Mouse (Mus musculus) heart, embryonic 13.5 days (tissue): ENCODE results near the gene Inpp4b. TPM values are rescaled to one million over a fixed set of nuclear protein-coding genes. Genes with fewer than 3 reads are reported as not detected.

ENCODE experiments used
- ATAC-seq: fragments of 200-750 bp; cut with Nextera tagmentation; 2 replicates; pipeline ENCODE4 v1.8.0; 2017; ENCODE audit warnings: moderate TSS enrichment; ENCODE audit not compliant: insufficient number of reproducible peaks, low FRiP score, low TSS enrichment; ENCODE audit errors: extremely low read depth
- H3K27ac ChIP-seq: fragments of 300-500 bp; sonication (generic); replicated peaks from 2 replicates; pipeline ENCODE4 v1.5.1; 2015; ENCODE audit warnings: moderate library complexity, mild to moderate bottlenecking, inconsistent platforms
- H3K27me3 ChIP-seq: fragments of 300-500 bp; sonication (generic); replicated peaks from 2 replicates; pipeline ENCODE4 v1.6.1; 2015; ENCODE audit warnings: mild to moderate bottlenecking, inconsistent platforms
- H3K36me3 ChIP-seq: fragments of 300-500 bp; sonication (generic); 2 replicates; pipeline ENCODE4 v1.6.1; 2015; ENCODE audit warnings: mild to moderate bottlenecking, inconsistent platforms
- H3K4me1 ChIP-seq: fragments of 300-500 bp; sonication (generic); 2 replicates; pipeline ENCODE4 v1.6.1; 2015; ENCODE audit warnings: inconsistent platforms
- H3K4me2 ChIP-seq: fragments of 300-500 bp; sonication (generic); 2 replicates; pipeline ENCODE4 v1.6.1; 2015; ENCODE audit warnings: inconsistent platforms, mild to moderate bottlenecking, moderate library complexity
- H3K4me3 ChIP-seq: fragments of 300-500 bp; sonication (generic); 2 replicates; pipeline ENCODE4 v1.5.1; 2015; ENCODE audit warnings: moderate library complexity, mild to moderate bottlenecking, inconsistent platforms
- H3K9ac ChIP-seq: fragments of 300-500 bp; sonication (generic); 2 replicates; pipeline ENCODE4 v1.6.1; 2015; ENCODE audit warnings: inconsistent platforms, mild to moderate bottlenecking, moderate library complexity
- H3K9me3 ChIP-seq: fragments of 300-500 bp; sonication (generic); 2 replicates; pipeline ENCODE4 v1.6.1; 2016; ENCODE audit warnings: inconsistent platforms
- WGBS: fragments of 180-500 bp; shearing (Covaris S2); methylation state at CpG from one replicate; pipeline ENCODE4 v1.1.7; 2015; ENCODE audit warnings: mixed read lengths; 5-methylcytosine and 5-hydroxymethylcytosine counted together
- polyA plus RNA-seq: library from polyadenylated mRNA; unstranded; fragments of >200 nt; fragmentation: Nextera tagmentation; extraction: Ambion mirVana; gene quantifications from 2 replicates; pipeline ENCODE4 v1.2.1, GENCODE M21; 2015

The Inpp4b gene
- polyA plus RNA-seq, 1 experiment from 2014 or later: 9.4 TPM

- Histone ChIP-seq H3K9ac (no peak overlapping the region), H3K4me3 (no peak overlapping the region), H3K9me3 (no peaks in the 10 kb centered on the region), H3K4me1 (no peaks in the 10 kb centered on the region), H3K27me3 (no peaks in the 10 kb centered on the region), H3K27ac (no peak overlapping the region), H3K36me3 (no peaks in the 10 kb centered on the region), H3K4me2 (no peak overlapping the region)
- WGBS: 65% methylated on average over 5 of the region's 5 CpGs
- no peak for ATAC-seq
These were observed 28.3 kb downstream of the Inpp4b start for GRCm38 (mm10) chr8:81370607-81371006.

GRCm38 (mm10) chr8:81371844-81372243, 29.5 kb downstream of the Inpp4b start:
- Histone ChIP-seq H3K36me3 (no peaks in the 10 kb centered on the region), H3K4me2 (no peak overlapping the region), H3K27me3 (no peaks in the 10 kb centered on the region), H3K4me3 (no peak overlapping the region), H3K9me3 (no peaks in the 10 kb centered on the region), H3K27ac (no peak overlapping the region), H3K9ac (no peak overlapping the region), H3K4me1 (no peaks in the 10 kb centered on the region)
- ATAC-seq: no peak
- 68% methylated on average over 4 of the region's 4 CpGs for WGBS

GRCm38 (mm10) chr8:81374877-81375475, 32.6 kb downstream of the Inpp4b start:
- Histone ChIP-seq H3K4me3 (no peak overlapping the region), H3K9ac (no peak overlapping the region), H3K4me2 (no peak overlapping the region), H3K27ac (no peak overlapping the region), H3K4me1 (no peaks in the 10 kb centered on the region), H3K9me3 (no peaks in the 10 kb centered on the region), H3K27me3 (no peaks in the 10 kb centered on the region), H3K36me3 (no peaks in the 10 kb centered on the region)
- ATAC-seq: no peak
- 70% methylated on average over 4 of the region's 4 CpGs for WGBS

- Histone ChIP-seq H3K27ac (no peak overlapping the region), H3K9ac (no peak overlapping the region), H3K9me3 (no peaks in the 10 kb centered on the region), H3K4me1 (no peaks in the 10 kb centered on the region), H3K4me3 (no peak overlapping the region), H3K4me2 (no peak overlapping the region), H3K27me3 (no peaks in the 10 kb centered on the region), H3K36me3 (no peaks in the 10 kb centered on the region)
- ATAC-seq: no peak
- 80% methylated on average over 6 of the region's 6 CpGs for WGBS
These were observed 46.6 kb downstream of the Inpp4b start for GRCm38 (mm10) chr8:81388953-81389352.

- Histone ChIP-seq H3K36me3 (no peaks in the 10 kb centered on the region), H3K4me1 (no peaks in the 10 kb centered on the region), H3K9ac (no peak overlapping the region), H3K4me2 (no peak overlapping the region), H3K9me3 (no peaks in the 10 kb centered on the region), H3K27ac (no peak overlapping the region), H3K27me3 (no peaks in the 10 kb centered on the region), H3K4me3 (no peak overlapping the region)
- ATAC-seq: no peak
These were observed 56.7 kb downstream of the Inpp4b start for GRCm38 (mm10) chr8:81399071-81399470.

- no peak overlapping the region for H3K27ac ChIP-seq
- no peak overlapping the region for H3K9ac ChIP-seq
- no peak for ATAC-seq
- H3K4me1 ChIP-seq: no peaks in the 10 kb centered on the region
- H3K4me2 ChIP-seq: no peak overlapping the region
- H3K9me3 ChIP-seq: no peaks in the 10 kb centered on the region
- no peaks in the 10 kb centered on the region for H3K27me3 ChIP-seq
- H3K4me3 ChIP-seq: no peak overlapping the region
- no peaks in the 10 kb centered on the region for H3K36me3 ChIP-seq
- WGBS: 69% methylated on average over 4 of the region's 4 CpGs
These were observed 57.1 kb downstream of the Inpp4b start for GRCm38 (mm10) chr8:81399501-81399900.

- no peak overlapping the region for H3K9ac ChIP-seq
- ATAC-seq: no peak
- no peaks in the 10 kb centered on the region for H3K27me3 ChIP-seq
- 73% methylated on average over 2 of the region's 2 CpGs for WGBS
- H3K4me3 ChIP-seq: no peak overlapping the region
- H3K36me3 ChIP-seq: no peaks in the 10 kb centered on the region
- H3K4me1 ChIP-seq: no peaks in the 10 kb centered on the region
- H3K9me3 ChIP-seq: no peaks in the 10 kb centered on the region
- H3K4me2 ChIP-seq: no peak overlapping the region
- no peak overlapping the region for H3K27ac ChIP-seq
These were observed 70.4 kb downstream of the Inpp4b start for GRCm38 (mm10) chr8:81412707-81413106.

GRCm38 (mm10) chr8:81443957-81444356, 101.6 kb downstream of the Inpp4b start:
- Histone ChIP-seq H3K27me3 (no peaks in the 10 kb centered on the region), H3K9me3 (no peaks in the 10 kb centered on the region), H3K4me2 (no peak overlapping the region), H3K9ac (no peak overlapping the region), H3K36me3 (no peaks in the 10 kb centered on the region), H3K27ac (no peak overlapping the region), H3K4me1 (no peaks in the 10 kb centered on the region), H3K4me3 (no peak overlapping the region)
- ATAC-seq: no peak
- 73% methylated on average over 3 of the region's 3 CpGs for WGBS

GRCm38 (mm10) chr8:81449798-81450197, 107.4 kb downstream of the Inpp4b start:
- Histone ChIP-seq H3K4me1 (no peaks in the 10 kb centered on the region), H3K9me3 (no peaks in the 10 kb centered on the region), H3K27ac (no peak overlapping the region), H3K4me3 (no peak overlapping the region), H3K36me3 (no peaks in the 10 kb centered on the region), H3K9ac (no peak overlapping the region), H3K27me3 (no peaks in the 10 kb centered on the region), H3K4me2 (no peak overlapping the region)
- 62% methylated on average over 2 of the region's 2 CpGs for WGBS
- ATAC-seq: no peak

- no peak overlapping the region for H3K4me2 ChIP-seq
- H3K4me3 ChIP-seq: no peak overlapping the region
- no peaks in the 10 kb centered on the region for H3K36me3 ChIP-seq
- ATAC-seq: no peak
- H3K27ac ChIP-seq: no peak overlapping the region
- no peaks in the 10 kb centered on the region for H3K4me1 ChIP-seq
- no peaks in the 10 kb centered on the region for H3K9me3 ChIP-seq
- H3K27me3 ChIP-seq: no peaks in the 10 kb centered on the region
- 50% methylated on average over 6 of the region's 6 CpGs for WGBS
- H3K9ac ChIP-seq: no peak overlapping the region
These were observed 109.7 kb downstream of the Inpp4b start for GRCm38 (mm10) chr8:81452082-81452481.

- H3K9ac ChIP-seq: no peak overlapping the region
- no peaks in the 10 kb centered on the region for H3K36me3 ChIP-seq
- H3K4me1 ChIP-seq: no peaks in the 10 kb centered on the region
- ATAC-seq: no peak
- H3K27me3 ChIP-seq: no peaks in the 10 kb centered on the region
- WGBS: 47% methylated on average over 2 of the region's 2 CpGs
- H3K27ac ChIP-seq: no peak overlapping the region
- H3K9me3 ChIP-seq: no peaks in the 10 kb centered on the region
- no peak overlapping the region for H3K4me3 ChIP-seq
- no peak overlapping the region for H3K4me2 ChIP-seq
These were observed 112.5 kb downstream of the Inpp4b start for GRCm38 (mm10) chr8:81454830-81455229.

- Histone ChIP-seq H3K4me1 (no peaks in the 10 kb centered on the region), H3K36me3 (no peaks in the 10 kb centered on the region), H3K4me3 (no peak overlapping the region), H3K27ac (no peak overlapping the region), H3K27me3 (no peaks in the 10 kb centered on the region), H3K9ac (no peak overlapping the region), H3K9me3 (no peaks in the 10 kb centered on the region), H3K4me2 (no peak overlapping the region)
- no peak for ATAC-seq
- WGBS: 76% methylated on average over 3 of the region's 3 CpGs
These were observed 121.4 kb downstream of the Inpp4b start for GRCm38 (mm10) chr8:81463762-81464161.
